Mouse (Mus musculus) small intestine, adult 2 months (tissue): ENCODE measurements around the gene Pik3cb. TPM values are rescaled to one million over a fixed set of nuclear protein-coding genes. Genes with fewer than 3 reads are reported as not detected.

Experiments
- H3K27ac ChIP-seq: fragments of 200-500 bp; 2 replicates; pipeline ENCODE4 v1.5.1; 2012; ENCODE audit warnings: low read depth, low read length, control low read depth, inconsistent platforms; ENCODE audit not compliant: insufficient read depth
- H3K27me3 ChIP-seq: fragments of 200-500 bp; 2 replicates; pipeline ENCODE4 v1.6.1; 2012; ENCODE audit warnings: mild to moderate bottlenecking, moderate library complexity, low read length, inconsistent platforms; ENCODE audit not compliant: control insufficient read depth, insufficient read depth
- H3K36me3 ChIP-seq: fragments of 200-500 bp; 2 replicates; pipeline ENCODE4 v1.6.1; 2012; ENCODE audit warnings: mild to moderate bottlenecking, low read length, control low read depth, inconsistent platforms; ENCODE audit not compliant: control insufficient read depth, insufficient read depth
- H3K4me1 ChIP-seq: fragments of 200-500 bp; 2 replicates; pipeline ENCODE4 v1.6.1; 2012; ENCODE audit warnings: low read length, inconsistent platforms, mixed read lengths; ENCODE audit not compliant: control insufficient read depth, insufficient read depth, insufficient read length
- H3K4me3 ChIP-seq: fragments of 200-500 bp; 2 replicates; pipeline ENCODE4 v1.5.1; 2012; ENCODE audit warnings: low read depth, mild to moderate bottlenecking, control low read depth, inconsistent platforms, low read length, moderate library complexity
- CTCF ChIP-seq: fragments of 200-500 bp; IDR thresholded peaks from 2 replicates; pipeline ENCODE4 v1.5.1; 2012; ENCODE audit warnings: low read depth, mild to moderate bottlenecking, control low read depth, inconsistent platforms, low read length, moderate library complexity, mixed read lengths; ENCODE audit not compliant: insufficient replicate concordance, insufficient read length; ENCODE audit errors: extremely low read depth
- POLR2A ChIP-seq: fragments of 200-500 bp; IDR thresholded peaks from 2 replicates; pipeline ENCODE4 v1.6.1; 2012; ENCODE audit warnings: low read depth, mild to moderate bottlenecking, control low read depth, inconsistent platforms, low read length, moderate library complexity
- WGBS: fragments of 180-500 bp; shearing (Covaris S2); methylation state at CpG from one replicate; pipeline ENCODE4 v1.1.7; 2018; 5-methylcytosine and 5-hydroxymethylcytosine counted together
- polyA plus RNA-seq: library from polyadenylated mRNA; depleted of rRNA; stranded (reverse); fragments of >200 nt; gene quantifications from 2 replicates; pipeline ENCODE4 v1.2.3, GENCODE M21; 2012

Gene Pik3cb
- polyA plus RNA-seq, 1 experiment: 2.1 TPM

- 30% methylated on average over 4 of the region's 4 CpGs for WGBS
- TF ChIP-seq POLR2A: no peak
- no peak for TF ChIP-seq CTCF
Measured at GRCm38 (mm10) chr9:99169029-99169428, 28.6 kb upstream of the Pik3cb start.

DNA sequence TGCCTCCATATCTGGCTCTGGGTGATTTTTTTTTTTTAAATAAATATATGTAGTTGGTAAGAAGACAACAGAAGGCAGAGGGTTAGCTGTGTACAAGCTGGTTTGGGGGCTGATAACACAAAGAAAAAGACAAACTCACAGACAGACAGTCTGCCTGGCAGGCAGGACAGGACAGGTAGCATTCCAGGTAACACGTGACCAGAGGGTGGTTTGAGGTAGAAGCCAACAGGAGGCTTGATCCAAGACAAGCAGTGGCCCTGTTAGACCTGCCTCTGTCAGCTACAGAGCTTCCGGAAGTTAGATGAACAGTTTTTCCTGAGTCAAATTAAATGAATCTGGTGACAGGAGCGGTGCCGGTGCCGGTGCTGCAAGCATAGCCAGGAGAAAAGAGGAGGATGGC, 26.5 kb upstream of the Pik3cb start:
- 46% methylated on average over 5 of the region's 5 CpGs for WGBS
- TF ChIP-seq CTCF (no peak), POLR2A (no peak)
- no peak overlapping the region for H3K27ac ChIP-seq
- no peaks in the 10 kb centered on the region for H3K4me1 ChIP-seq
- no peak overlapping the region for H3K4me3 ChIP-seq
- no peaks in the 10 kb centered on the region for H3K36me3 ChIP-seq
- no peaks in the 10 kb centered on the region for H3K27me3 ChIP-seq

More at GRCm38 (mm10) chr9:99169029-99169428, 28.6 kb upstream of the Pik3cb start:
- Histone ChIP-seq H3K4me1 (no peaks in the 10 kb centered on the region), H3K4me3 (no peak overlapping the region), H3K27ac (no peak overlapping the region), H3K36me3 (no peaks in the 10 kb centered on the region), H3K27me3 (no peaks in the 10 kb centered on the region)

- 79% methylated on average over 6 of the region's 6 CpGs for WGBS
- no peak overlapping the region for H3K27ac ChIP-seq
- H3K27me3 ChIP-seq: no peaks in the 10 kb centered on the region
- no peaks in the 10 kb centered on the region for H3K4me1 ChIP-seq
- H3K36me3 ChIP-seq: no peaks in the 10 kb centered on the region
- TF ChIP-seq POLR2A (no peak), CTCF (no peak)
- H3K4me3 ChIP-seq: no peak overlapping the region
Measured at GRCm38 (mm10) chr9:99165956-99166355, 25.5 kb upstream of the Pik3cb start.

DNA sequence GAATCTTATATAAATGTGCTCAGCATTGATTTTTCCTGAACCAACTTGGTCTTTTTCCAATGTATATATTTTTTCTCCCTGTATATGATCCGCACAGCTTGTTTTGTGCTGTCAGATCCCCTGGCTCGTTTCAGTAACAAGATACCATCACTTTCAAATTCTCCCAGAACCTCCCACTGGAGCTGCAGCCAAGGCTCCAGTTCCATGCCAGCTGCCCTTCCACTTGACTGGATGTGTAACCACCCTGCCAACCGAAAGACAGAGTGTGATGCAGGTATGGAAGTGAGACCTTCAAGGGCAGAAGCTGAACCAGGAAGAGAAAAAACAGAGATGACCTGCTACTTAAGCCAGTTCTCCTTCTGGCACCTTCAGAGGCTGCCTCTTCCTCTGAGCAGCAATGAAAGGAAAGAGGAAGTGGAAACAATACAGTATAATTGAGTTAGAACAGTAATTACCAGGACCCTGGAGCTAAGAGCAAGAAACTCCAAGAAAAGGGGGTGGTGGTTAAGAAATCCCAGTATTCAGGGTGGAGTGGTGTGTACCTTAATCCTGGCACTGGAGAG, 24.3 kb upstream of the Pik3cb start:
- 34% methylated on average over 3 of the region's 3 CpGs for WGBS
- no peak overlapping the region for H3K4me3 ChIP-seq
- H3K36me3 ChIP-seq: no peaks in the 10 kb centered on the region
- H3K27me3 ChIP-seq: no peaks in the 10 kb centered on the region
- H3K4me1 ChIP-seq: peaks cover 4% of the 10 kb centered on the region; the same call in 1 of the 2 replicates
- TF ChIP-seq CTCF (no peak), POLR2A (no peak)
- H3K27ac ChIP-seq: no peak overlapping the region

DNA sequence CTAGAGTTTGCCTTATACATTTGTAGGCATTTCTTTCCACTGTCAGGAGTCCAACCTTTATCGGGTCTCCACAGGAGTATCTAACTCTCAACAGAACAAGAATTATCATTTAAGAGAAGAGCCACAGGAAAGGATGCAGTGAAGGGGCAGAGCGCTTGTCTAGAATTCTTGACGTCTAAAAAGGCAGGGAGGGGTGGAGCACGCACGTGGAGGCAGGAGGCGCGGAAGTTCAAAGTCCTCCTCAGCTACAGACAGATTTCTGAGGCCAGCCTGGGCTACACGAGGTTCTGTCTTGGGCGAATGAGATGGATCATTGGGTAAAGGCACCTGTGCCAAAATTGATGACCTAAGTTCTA, 23.7 kb upstream of the Pik3cb start:
- H3K27ac ChIP-seq: no peak overlapping the region
- WGBS: 52% methylated on average over 9 of the region's 9 CpGs
- H3K4me3 ChIP-seq: no peak overlapping the region
- H3K27me3 ChIP-seq: no peaks in the 10 kb centered on the region
- no peaks in the 10 kb centered on the region for H3K36me3 ChIP-seq
- TF ChIP-seq CTCF: no peak
- peaks cover 7% of the 10 kb centered on the region; the same call in 1 of the 2 replicates for H3K4me1 ChIP-seq

- Histone ChIP-seq H3K4me3 (no peak overlapping the region), H3K4me1 (peaks cover 10% of the 10 kb centered on the region; the same call in 1 of the 2 replicates), H3K36me3 (no peaks in the 10 kb centered on the region), H3K27ac (no peak overlapping the region), H3K27me3 (no peaks in the 10 kb centered on the region)
- no peak for TF ChIP-seq CTCF
- TF ChIP-seq POLR2A: no peak
- 67% methylated on average over 15 of the region's 15 CpGs for whole genome bisulfite sequencing
Measured at GRCm38 (mm10) chr9:99163420-99164147, 23.2 kb upstream of the Pik3cb start.

DNA sequence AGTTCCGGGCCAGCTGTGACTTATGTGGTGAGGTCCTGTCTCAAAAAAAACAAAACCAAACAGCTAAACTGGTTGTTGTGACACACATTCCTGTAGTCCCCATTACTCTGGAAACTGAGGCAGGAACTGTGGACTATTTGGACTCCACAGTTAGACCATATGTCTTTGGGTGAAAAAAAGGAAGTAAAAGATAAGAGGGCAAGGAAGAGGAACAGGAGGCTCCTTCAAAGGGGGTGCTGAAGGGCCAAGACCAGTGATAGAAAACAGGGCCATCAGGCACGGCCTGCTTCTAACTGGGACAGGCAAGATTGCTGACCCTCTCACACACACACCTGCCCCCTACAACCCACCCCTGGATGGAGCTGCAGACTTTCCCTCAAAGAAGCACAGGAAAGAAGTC, 22.4 kb upstream of the Pik3cb start:
- Histone ChIP-seq H3K27me3 (no peaks in the 10 kb centered on the region), H3K4me3 (no peak overlapping the region), H3K4me1 (peaks cover 13% of the 10 kb centered on the region; the same call in 1 of the 2 replicates), H3K27ac (no peak overlapping the region), H3K36me3 (no peaks in the 10 kb centered on the region)
- TF ChIP-seq POLR2A (no peak), CTCF (no peak)
- 88% methylated on average over 2 of the region's 2 CpGs for WGBS

GRCm38 (mm10) chr9:99160780-99161179, 20.4 kb upstream of the Pik3cb start:
- TF ChIP-seq CTCF (no peak), POLR2A (no peak)
- WGBS: 87% methylated on average over 5 of the region's 5 CpGs
- no peak overlapping the region for H3K4me3 ChIP-seq
- H3K27me3 ChIP-seq: no peaks in the 10 kb centered on the region
- H3K4me1 ChIP-seq: peaks cover 15% of the 10 kb centered on the region; the same call in 1 of the 2 replicates
- no peak overlapping the region for H3K27ac ChIP-seq
- no peaks in the 10 kb centered on the region for H3K36me3 ChIP-seq
